Mouse (Mus musculus) liver, embryonic 14.5 days (tissue): ENCODE data around the gene Gja5.

ENCODE experiments used
- CTCF ChIP-seq: IDR thresholded peaks from 2 replicates; pipeline ENCODE4 v1.5.1; 2016; ENCODE audit warnings: antibody characterized with exemption, low read depth, control low read depth
- EP300 ChIP-seq: IDR thresholded peaks from 2 replicates; pipeline ENCODE4 v1.6.1; 2016; ENCODE audit warnings: antibody characterized with exemption, low read depth

DNA sequence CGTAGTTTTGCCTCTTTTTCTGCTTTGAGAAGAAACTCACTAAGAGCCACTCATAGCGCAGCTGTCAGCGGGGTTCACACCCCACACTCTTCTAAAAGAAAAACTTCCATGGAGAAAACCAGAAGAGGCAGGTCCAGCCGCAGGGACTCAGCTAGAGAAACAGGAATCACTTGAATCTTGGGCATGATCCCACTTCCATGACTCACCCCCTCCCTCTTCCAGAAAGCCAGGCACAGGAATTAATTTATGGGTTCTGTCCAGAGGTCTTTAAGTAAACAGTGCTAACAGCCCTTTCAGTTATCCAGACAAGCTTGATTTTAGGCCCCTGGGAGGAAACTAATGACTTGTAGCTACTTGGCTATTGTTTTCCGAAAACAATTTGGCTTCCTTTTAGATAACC lies 120.7 kb downstream of the Gja5 start:
- TF ChIP-seq CTCF = no peak
- TF ChIP-seq EP300 = no peak
